Mouse (Mus musculus): ENCODE measurements around the gene Cpt1c. TPM values are rescaled to one million over a fixed set of nuclear protein-coding genes. Genes with fewer than 3 reads are reported as not detected.

Cpt1c gene
- total and polyA plus RNA-seq, 2 experiments from 2014 or later: 50.7 to 99.4 TPM

DNA sequence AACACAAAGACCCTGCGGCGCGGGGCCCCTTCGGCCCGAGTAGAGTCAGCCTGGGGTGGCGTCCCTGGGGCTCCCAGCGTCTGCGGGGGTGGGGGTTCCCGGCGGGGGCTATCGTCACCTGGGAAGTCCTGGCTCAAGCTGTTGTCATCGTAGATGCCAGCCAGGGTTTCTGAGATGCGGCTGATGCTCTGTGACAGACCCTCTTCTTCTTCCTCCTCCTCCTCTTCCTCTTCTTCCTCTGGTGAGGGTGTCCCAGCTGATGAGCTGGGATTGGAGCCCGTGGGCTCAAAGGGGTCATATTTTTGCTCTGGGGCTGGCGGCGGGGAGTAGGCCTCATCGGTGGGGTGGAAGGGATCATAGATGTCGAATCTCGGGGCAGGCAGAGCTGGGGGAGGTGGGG, 33.8 kb upstream of the Cpt1c start:
- H3K4me2 ChIP-seq (ENCODE audit: low read depth, low read length): no peak overlapping the region
- H3K27me3 ChIP-seq (ENCODE audit: insufficient read depth, low read length): no peaks in the 10 kb centered on the region
- DNase-seq (ENCODE audit: low spot score) (no peak), ATAC-seq (no peak)
- no peak overlapping the region for H3K4me3 ChIP-seq (ENCODE audit: low read length)
- H3K9me3 ChIP-seq (ENCODE audit: low read length): no peaks in the 10 kb centered on the region
- TF ChIP-seq CTCF (IDR thresholded peaks at IDR 0.05; ENCODE audit: low read depth): no peak
- no peak overlapping the region for H3K27ac ChIP-seq
- peaks cover 76% of the 10 kb centered on the region for H3K36me3 ChIP-seq (ENCODE audit: insufficient read depth, low read length)
- H3K4me1 ChIP-seq (ENCODE audit: insufficient read depth, low read length): no peaks in the 10 kb centered on the region
- no peak overlapping the region for H3K9ac ChIP-seq (replicated peaks; ENCODE audit: low read length)
- 97% methylated on average over 16 of the region's 19 CpGs for WGBS

- Histone ChIP-seq H3K4me2 (ENCODE audit: low read depth, low read length) (no peak overlapping the region), H3K36me3 (ENCODE audit: insufficient read depth, low read length) (peaks cover 77% of the 10 kb centered on the region), H3K27ac (no peak overlapping the region), H3K4me3 (ENCODE audit: low read length) (no peak overlapping the region), H3K9me3 (ENCODE audit: low read length) (no peaks in the 10 kb centered on the region), H3K4me1 (ENCODE audit: insufficient read depth, low read length) (no peaks in the 10 kb centered on the region), H3K27me3 (ENCODE audit: insufficient read depth, low read length) (no peaks in the 10 kb centered on the region), H3K9ac (replicated peaks; ENCODE audit: low read length) (no peak overlapping the region)
- DNase-seq (ENCODE audit: low spot score): no peak
- TF ChIP-seq CTCF (IDR thresholded peaks at IDR 0.05; ENCODE audit: low read depth): no peak
- WGBS: 90% methylated on average over 28 of the region's 30 CpGs
- no peak for ATAC-seq
These were observed 33.2 kb upstream of the Cpt1c start for GRCm38 (mm10) chr7:45007846-45008245.

GRCm38 (mm10) chr7:45007141-45007540, 32.5 kb upstream of the Cpt1c start:
- Histone ChIP-seq H3K4me2 (ENCODE audit: low read depth, low read length) (no peak overlapping the region), H3K9me3 (ENCODE audit: low read length) (no peaks in the 10 kb centered on the region), H3K4me3 (ENCODE audit: low read length) (no peak overlapping the region), H3K36me3 (ENCODE audit: insufficient read depth, low read length) (peaks cover 77% of the 10 kb centered on the region), H3K4me1 (ENCODE audit: insufficient read depth, low read length) (no peaks in the 10 kb centered on the region), H3K27ac (no peak overlapping the region), H3K9ac (replicated peaks; ENCODE audit: low read length) (no peak overlapping the region), H3K27me3 (ENCODE audit: insufficient read depth, low read length) (no peaks in the 10 kb centered on the region)
- ATAC-seq (no peak), DNase-seq (ENCODE audit: low spot score) (no peak)
- TF ChIP-seq CTCF (IDR thresholded peaks at IDR 0.05; ENCODE audit: low read depth): no peak
- WGBS: 97% methylated on average over 29 of the region's 29 CpGs

GRCm38 (mm10) chr7:45006503-45006902, 31.9 kb upstream of the Cpt1c start:
- Histone ChIP-seq H3K4me1 (ENCODE audit: insufficient read depth, low read length) (no peaks in the 10 kb centered on the region), H3K36me3 (ENCODE audit: insufficient read depth, low read length) (peaks cover 77% of the 10 kb centered on the region), H3K9ac (replicated peaks; ENCODE audit: low read length) (no peak overlapping the region), H3K9me3 (ENCODE audit: low read length) (no peaks in the 10 kb centered on the region), H3K27me3 (ENCODE audit: insufficient read depth, low read length) (no peaks in the 10 kb centered on the region), H3K27ac (no peak overlapping the region), H3K4me2 (ENCODE audit: low read depth, low read length) (no peak overlapping the region), H3K4me3 (ENCODE audit: low read length) (no peak overlapping the region)
- DNase-seq (ENCODE audit: low spot score): no peak
- no peak for TF ChIP-seq CTCF (IDR thresholded peaks at IDR 0.05; ENCODE audit: low read depth)
- no peak for ATAC-seq
- WGBS: 93% methylated on average over 12 of the region's 12 CpGs

GRCm38 (mm10) chr7:45005321-45005992, 30.8 kb upstream of the Cpt1c start:
- no peak for TF ChIP-seq CTCF (IDR thresholded peaks at IDR 0.05; ENCODE audit: low read depth)
- no peaks in the 10 kb centered on the region for H3K4me1 ChIP-seq (ENCODE audit: insufficient read depth, low read length)
- DNase-seq (ENCODE audit: low spot score): no peak
- H3K4me2 ChIP-seq (ENCODE audit: low read depth, low read length): no peak overlapping the region
- ATAC-seq: no peak
- no peak overlapping the region for H3K27ac ChIP-seq
- H3K36me3 ChIP-seq (ENCODE audit: insufficient read depth, low read length): peaks cover 83% of the 10 kb centered on the region
- H3K9me3 ChIP-seq (ENCODE audit: low read length): no peaks in the 10 kb centered on the region
- no peaks in the 10 kb centered on the region for H3K27me3 ChIP-seq (ENCODE audit: insufficient read depth, low read length)
- 91% methylated on average over 6 of the region's 6 CpGs for WGBS
- no peak overlapping the region for H3K9ac ChIP-seq (replicated peaks; ENCODE audit: low read length)
- H3K4me3 ChIP-seq (ENCODE audit: low read length): no peak overlapping the region

GRCm38 (mm10) chr7:45004546-45004945, 29.9 kb upstream of the Cpt1c start:
- Histone ChIP-seq H3K27ac (no peak overlapping the region), H3K36me3 (ENCODE audit: insufficient read depth, low read length) (peaks cover 75% of the 10 kb centered on the region), H3K4me2 (ENCODE audit: low read depth, low read length) (no peak overlapping the region), H3K9ac (replicated peaks; ENCODE audit: low read length) (no peak overlapping the region), H3K9me3 (ENCODE audit: low read length) (no peaks in the 10 kb centered on the region), H3K4me1 (ENCODE audit: insufficient read depth, low read length) (no peaks in the 10 kb centered on the region), H3K4me3 (ENCODE audit: low read length) (no peak overlapping the region), H3K27me3 (ENCODE audit: insufficient read depth, low read length) (no peaks in the 10 kb centered on the region)
- no peak for TF ChIP-seq CTCF (IDR thresholded peaks at IDR 0.05; ENCODE audit: low read depth)
- ATAC-seq (no peak), DNase-seq (ENCODE audit: low spot score) (no peak)
- 80% methylated on average over 3 of the region's 3 CpGs for WGBS

- ATAC-seq (no peak), DNase-seq (ENCODE audit: low spot score) (no peak)
- no peak overlapping the region for H3K27ac ChIP-seq
- H3K4me3 ChIP-seq (ENCODE audit: low read length): no peak overlapping the region
- 87% methylated on average over 7 of the region's 7 CpGs for WGBS
- peaks cover 67% of the 10 kb centered on the region for H3K36me3 ChIP-seq (ENCODE audit: insufficient read depth, low read length)
- TF ChIP-seq CTCF (IDR thresholded peaks at IDR 0.05; ENCODE audit: low read depth): no peak
- H3K4me1 ChIP-seq (ENCODE audit: insufficient read depth, low read length): peaks cover 5% of the 10 kb centered on the region; the same call in 1 of the 2 replicates
- H3K9me3 ChIP-seq (ENCODE audit: low read length): no peaks in the 10 kb centered on the region
- no peak overlapping the region for H3K9ac ChIP-seq (replicated peaks; ENCODE audit: low read length)
- H3K4me2 ChIP-seq (ENCODE audit: low read depth, low read length): no peak overlapping the region
- no peaks in the 10 kb centered on the region for H3K27me3 ChIP-seq (ENCODE audit: insufficient read depth, low read length)
These were observed 27.8 kb upstream of the Cpt1c start for GRCm38 (mm10) chr7:45002440-45002839.

All from hindbrain, postnatal 0 days (tissue).